Mouse (Mus musculus) spleen, postnatal 10 days (tissue): ENCODE results near the gene Gm37240.
A peak's percentile ranks its signal among the peaks of the same experiment; 100 is the strongest.
"Not testable (repeated sequence)": the region's sequence is repeated elsewhere in the genome, so short reads cannot be mapped to it uniquely, and the experiment has no call there.

Experiments used
- DNase-seq, 2 experiments: peaks; one replicate each; pipeline ENCODE4 v3.0.0; 2021 to 2022; ENCODE audit warnings: low spot score in 2 of 2

The Gm37240 gene

GRCm38 (mm10) chr3:84680062-84680461 is 1207.3 kb downstream of the Gm37240 start:
- peak in 1 of 2 experiments; percentile 23 for DNase-seq

GRCm38 (mm10) chr3:84679542-84679941 is 1207.8 kb downstream of the Gm37240 start:
- no peak for DNase-seq

GRCm38 (mm10) chr3:84678891-84679290 is 1208.4 kb downstream of the Gm37240 start:
- DNase-seq = no peak

GRCm38 (mm10) chr3:84675710-84676109 is 1211.6 kb downstream of the Gm37240 start:
- no peak for DNase-seq

GRCm38 (mm10) chr3:84673552-84673951 is 1213.8 kb downstream of the Gm37240 start:
- DNase-seq = peak in 1 of 2 experiments; percentile 47

GRCm38 (mm10) chr3:84672136-84672535 is 1215.2 kb downstream of the Gm37240 start:
- DNase-seq = no peak

GRCm38 (mm10) chr3:84668957-84669356 is 1218.4 kb downstream of the Gm37240 start:
- DNase-seq = no peak

- no peak for DNase-seq
Observed at GRCm38 (mm10) chr3:84665255-84666073, 1221.9 kb downstream of the Gm37240 start.

- no peak for DNase-seq
Observed at GRCm38 (mm10) chr3:84664686-84665085, 1222.6 kb downstream of the Gm37240 start.

GRCm38 (mm10) chr3:84663858-84664257 is 1223.5 kb downstream of the Gm37240 start:
- no peak for DNase-seq

GRCm38 (mm10) chr3:84663079-84663478 is 1224.2 kb downstream of the Gm37240 start:
- DNase-seq = no peak

GRCm38 (mm10) chr3:84660380-84660779 is 1226.9 kb downstream of the Gm37240 start:
- no peak for DNase-seq

GRCm38 (mm10) chr3:84658872-84659271 is 1228.4 kb downstream of the Gm37240 start:
- no peak for DNase-seq

GRCm38 (mm10) chr3:84658017-84658416 is 1229.3 kb downstream of the Gm37240 start:
- no peak for DNase-seq

- DNase-seq = no peak
Observed at GRCm38 (mm10) chr3:84657240-84657639, 1230.1 kb downstream of the Gm37240 start.

- DNase-seq = not testable (repeated sequence)
Observed at GRCm38 (mm10) chr3:84655785-84656150, 1231.5 kb downstream of the Gm37240 start.

- DNase-seq = no peak
Observed at GRCm38 (mm10) chr3:84654900-84655784, 1232.2 kb downstream of the Gm37240 start.

- peak in 1 of 2 experiments; percentile 65 for DNase-seq
Observed at GRCm38 (mm10) chr3:84654246-84654826, 1233.0 kb downstream of the Gm37240 start.

- peak in 1 of 2 experiments; percentile 53 for DNase-seq
Observed at GRCm38 (mm10) chr3:84653557-84654245, 1233.6 kb downstream of the Gm37240 start.

- no peak for DNase-seq
Observed at GRCm38 (mm10) chr3:84652643-84653556, 1234.4 kb downstream of the Gm37240 start.
